Mouse (Mus musculus): ENCODE data around the gene Il5.

DNA sequence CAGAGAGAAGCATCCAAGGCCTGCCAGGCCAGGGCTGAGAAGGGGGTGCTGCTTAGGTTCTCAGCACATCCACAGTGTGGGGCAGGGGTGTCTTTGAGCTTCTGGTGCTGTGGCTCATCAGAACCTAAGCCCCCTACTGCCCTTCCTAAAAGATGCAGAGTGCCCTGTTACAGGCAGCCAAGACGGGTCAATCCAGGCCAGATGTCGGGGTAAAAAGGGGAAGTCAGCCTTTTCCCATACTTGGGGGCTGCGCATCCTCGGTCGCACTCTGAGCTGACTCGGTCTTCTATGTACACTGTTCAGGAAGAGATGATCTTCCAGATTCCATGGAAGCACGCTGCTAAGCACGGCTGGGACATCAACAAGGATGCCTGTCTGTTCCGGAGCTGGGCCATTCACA is 51.9 kb downstream of the Il5 start:
- TF ChIP-seq CTCF (IDR thresholded peaks at IDR 0.05; ENCODE audit: insufficient read depth, low read depth, low read length) (no peak), POLR2A (IDR thresholded peaks at IDR 0.05; ENCODE audit: insufficient read depth, low read depth, low read length) (no peak)
